Mouse (Mus musculus) liver, embryonic 14.5 days (tissue): Measurements from ENCODE around the gene Themis.

Source experiments
- CTCF ChIP-seq: IDR thresholded peaks from 2 replicates; pipeline ENCODE4 v1.5.1; 2016; ENCODE audit warnings: antibody characterized with exemption, low read depth, control low read depth
- EP300 ChIP-seq: IDR thresholded peaks from 2 replicates; pipeline ENCODE4 v1.6.1; 2016; ENCODE audit warnings: antibody characterized with exemption, low read depth

- TF ChIP-seq CTCF = no peak
- no peak for TF ChIP-seq EP300
These were observed 26.8 kb downstream of the Themis start for GRCm38 (mm10) chr10:28694981-28695380.
